Mouse (Mus musculus): ENCODE data around the gene Aqp3.
A peak's percentile ranks its signal among the peaks of the same experiment; 100 is the strongest.

The Aqp3 gene

DNA sequence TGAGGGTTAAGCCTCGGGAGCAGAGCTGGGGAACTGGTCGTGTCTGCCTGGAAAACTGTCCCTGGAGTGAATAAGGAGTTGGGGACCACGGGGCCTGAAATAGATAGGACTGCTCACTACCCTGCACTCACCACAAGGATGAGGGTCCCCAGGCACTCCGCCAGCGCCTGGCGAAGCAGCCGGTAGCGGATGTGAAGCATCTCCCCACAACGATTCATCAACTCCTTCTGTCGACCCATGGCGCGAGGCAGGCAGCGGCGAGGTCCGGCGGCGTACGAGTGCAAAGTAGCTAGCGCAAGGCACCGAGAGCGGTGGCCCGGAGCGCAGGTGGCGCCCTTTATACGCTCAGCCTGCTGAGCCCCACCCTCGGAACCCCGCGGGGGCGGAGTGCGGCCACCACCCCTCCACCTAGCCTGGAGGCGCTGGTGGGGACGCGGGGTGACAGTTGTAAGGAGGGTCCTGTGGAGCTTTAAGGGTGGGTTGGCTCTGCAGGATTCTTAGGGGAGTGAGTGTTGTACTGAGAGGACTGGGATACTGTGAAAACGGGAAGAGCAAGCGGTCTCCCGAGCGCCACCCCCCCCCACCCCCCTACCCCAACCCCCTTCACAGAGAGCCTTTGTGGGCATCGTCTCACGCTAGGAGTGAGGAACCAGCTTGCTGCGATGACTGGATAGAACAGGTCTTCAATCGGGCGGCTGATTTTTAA is at the start of gene Aqp3:
Aqp3 (minus strand) TSS at position 313 of the 706 bp plus-strand sequence.
- DNase-seq (ENCODE audit: low read depth) = peak; percentile 60

- no peak for DNase-seq (ENCODE audit: low read depth)
These were observed 44.6 kb upstream of the Aqp3 start for GRCm38 (mm10) chr4:41142601-41143000.

- DNase-seq (ENCODE audit: low read depth) = no peak
These were observed 42.3 kb upstream of the Aqp3 start for GRCm38 (mm10) chr4:41140174-41140875.

DNA sequence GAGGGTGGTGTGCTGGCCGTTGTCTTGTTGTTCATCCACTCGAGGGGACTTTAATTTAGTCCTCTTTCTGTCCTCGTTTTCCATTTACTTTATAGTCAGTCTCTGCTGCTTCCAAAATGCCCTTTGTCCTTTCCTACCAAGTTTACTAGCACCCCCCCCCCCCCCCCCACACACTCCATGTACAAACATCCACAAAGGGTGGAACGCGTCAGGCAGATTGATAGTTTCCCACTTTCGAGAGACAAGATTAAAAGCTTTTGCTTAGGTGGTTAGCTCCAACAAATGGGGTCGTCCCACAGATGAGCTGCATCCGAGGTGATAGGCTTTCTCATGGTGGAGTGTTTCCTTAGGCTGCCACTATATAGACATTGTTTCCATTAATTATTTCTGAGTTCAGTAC is 38.8 kb upstream of the Aqp3 start:
- peak; percentile 29 for DNase-seq (ENCODE audit: low read depth)

- DNase-seq (ENCODE audit: low read depth) = no peak
These were observed 38.4 kb upstream of the Aqp3 start for GRCm38 (mm10) chr4:41136454-41136805.

DNA sequence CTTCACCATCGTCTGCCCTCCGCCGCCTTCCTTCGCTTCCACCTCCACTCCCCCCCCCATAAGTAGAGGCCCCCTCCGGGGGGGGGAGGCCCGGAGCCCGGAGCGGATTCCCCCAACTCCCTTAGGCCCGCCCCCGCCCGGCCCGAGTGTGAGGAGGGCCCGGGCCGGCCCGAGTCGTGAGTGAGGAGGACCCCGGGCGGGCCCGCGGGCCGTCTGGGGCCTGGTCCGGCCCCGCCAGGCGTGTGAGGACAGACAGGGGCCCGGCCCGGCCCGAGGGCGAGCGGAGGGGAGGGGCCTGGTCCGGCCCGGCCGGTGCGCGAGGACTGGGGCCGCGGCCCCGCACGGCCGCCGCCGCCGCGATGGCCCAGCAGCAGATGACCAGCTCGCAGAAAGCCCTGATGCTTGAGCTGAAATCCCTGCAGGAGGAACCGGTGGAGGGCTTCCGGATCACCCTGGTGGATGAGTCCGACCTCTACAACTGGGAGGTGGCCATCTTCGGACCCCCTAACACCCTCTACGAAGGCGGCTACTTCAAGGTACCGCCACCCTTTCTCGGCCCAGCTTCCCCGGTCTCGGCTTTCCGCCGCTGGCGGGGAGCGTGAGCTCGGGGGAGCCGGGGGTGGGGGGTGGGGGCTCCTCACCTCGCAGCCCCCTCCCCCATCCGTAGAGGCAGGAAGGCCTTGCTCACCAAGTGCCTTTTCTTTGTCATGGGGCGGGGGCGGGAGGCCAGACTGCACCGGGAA is 37.9 kb upstream of the Aqp3 start, which contains the start of gene Ube2r2:
Ube2r2 (plus strand) TSS at position 33 of the 743 bp plus-strand sequence.
- peak; percentile 27 for DNase-seq (ENCODE audit: low read depth)

GRCm38 (mm10) chr4:41134935-41135710 is 37.1 kb upstream of the Aqp3 start:
- DNase-seq (ENCODE audit: low read depth) = peak; percentile 59

GRCm38 (mm10) chr4:41133529-41134291 is 35.7 kb upstream of the Aqp3 start:
- DNase-seq (ENCODE audit: low read depth) = peak; percentile 46

DNA sequence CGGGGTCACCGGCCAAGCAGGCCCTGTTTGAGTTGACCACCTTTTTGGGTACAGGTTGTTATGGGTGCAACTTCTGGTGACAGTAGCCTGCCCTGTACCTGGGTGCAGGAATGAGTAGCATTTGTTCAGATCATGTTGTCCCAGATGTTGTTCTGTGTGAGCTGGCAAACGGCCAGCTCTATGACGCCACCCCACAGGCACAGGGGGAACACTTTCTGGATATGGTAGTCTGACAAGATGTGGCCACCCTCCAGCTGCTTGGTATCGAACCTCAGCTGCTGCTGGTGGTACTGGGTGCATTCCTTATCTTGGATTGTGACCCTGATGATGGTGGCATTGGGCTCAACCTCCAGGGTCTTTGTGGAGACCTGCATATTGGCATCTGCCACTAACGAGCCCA is 34.5 kb upstream of the Aqp3 start:
- peak; percentile 33 for DNase-seq (ENCODE audit: low read depth)

GRCm38 (mm10) chr4:41129836-41130235 is 31.9 kb upstream of the Aqp3 start:
- peak; percentile 57 for DNase-seq (ENCODE audit: low read depth)

DNA sequence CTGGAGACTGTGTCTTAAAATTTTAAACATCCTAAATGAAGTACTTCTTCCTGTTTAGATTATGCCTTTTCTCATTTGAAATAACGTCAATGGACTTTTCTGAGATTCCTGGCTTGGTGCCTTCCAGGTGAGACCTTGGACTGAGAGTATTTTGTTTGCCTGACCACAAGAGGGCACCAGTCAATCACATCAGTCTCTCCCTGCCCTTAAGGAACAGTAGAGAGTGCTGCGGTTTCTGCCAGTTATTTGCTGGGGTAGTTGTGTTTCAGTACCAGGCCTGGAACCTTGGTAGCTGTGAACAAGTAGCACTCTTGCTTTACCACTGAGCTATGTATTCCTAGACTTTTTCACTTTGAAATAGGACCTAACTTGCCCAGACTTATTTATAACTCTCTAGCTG is 31.4 kb upstream of the Aqp3 start:
- DNase-seq (ENCODE audit: low read depth) = peak; percentile 71

GRCm38 (mm10) chr4:41124180-41124951 is 26.4 kb upstream of the Aqp3 start, which contains the start of gene Nol6:
TSS of gene Nol6 (minus strand) at chr4:41124455.
- DNase-seq (ENCODE audit: low read depth) = peak; percentile 100

DNA sequence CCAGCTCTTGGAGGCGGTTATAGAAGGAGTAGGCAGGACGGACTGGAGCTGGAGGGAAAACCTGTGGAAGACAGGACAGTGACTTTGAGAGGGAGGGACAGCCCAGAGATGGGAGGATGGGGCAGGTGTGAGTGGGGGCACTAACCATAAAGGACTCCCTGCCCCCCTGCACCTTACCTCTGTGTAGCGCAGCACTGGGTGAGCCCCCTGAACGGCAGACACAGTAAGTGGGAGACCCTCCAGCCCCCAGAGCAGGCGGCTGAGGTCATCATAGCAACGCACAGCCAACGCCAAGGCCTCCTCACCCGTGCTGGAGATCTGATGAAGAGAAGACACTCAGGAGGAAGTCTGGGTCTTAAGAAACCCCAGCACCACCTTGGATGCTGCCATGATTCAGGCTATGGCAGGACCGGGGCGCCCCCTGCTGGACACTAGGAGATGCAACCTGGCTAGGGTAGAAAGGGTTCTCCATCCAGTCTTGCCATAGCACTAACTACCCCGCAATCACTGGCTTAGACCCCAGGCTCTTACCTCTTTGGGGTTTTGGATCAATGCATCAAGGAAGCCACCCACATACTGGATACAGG is 20.8 kb upstream of the Aqp3 start:
- no peak for DNase-seq (ENCODE audit: low read depth)

DNA sequence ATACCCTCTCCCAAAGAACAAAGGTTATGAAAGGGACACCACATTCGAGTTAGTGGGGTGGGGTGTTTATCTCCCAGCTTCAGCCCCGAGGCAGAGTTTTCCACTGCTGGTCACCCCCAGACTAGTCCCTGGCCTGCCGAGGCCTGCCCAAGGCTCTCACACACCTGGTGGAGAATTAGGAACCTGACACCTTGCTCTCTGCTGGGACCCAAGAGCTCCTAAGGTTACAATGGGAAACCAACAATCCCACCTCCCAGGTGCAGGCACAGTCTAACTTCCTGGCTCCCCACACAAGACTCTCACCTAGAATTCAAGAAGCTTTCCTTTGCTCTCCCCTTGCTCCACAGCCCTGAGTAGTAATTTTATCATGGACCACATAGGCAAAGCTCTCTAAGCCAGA is 18.8 kb upstream of the Aqp3 start:
- DNase-seq (ENCODE audit: low read depth) = no peak

GRCm38 (mm10) chr4:41115793-41116192 is 17.8 kb upstream of the Aqp3 start:
- DNase-seq (ENCODE audit: low read depth) = no peak

- no peak for DNase-seq (ENCODE audit: low read depth)
These were observed 17.1 kb upstream of the Aqp3 start for GRCm38 (mm10) chr4:41115074-41115473.

DNA sequence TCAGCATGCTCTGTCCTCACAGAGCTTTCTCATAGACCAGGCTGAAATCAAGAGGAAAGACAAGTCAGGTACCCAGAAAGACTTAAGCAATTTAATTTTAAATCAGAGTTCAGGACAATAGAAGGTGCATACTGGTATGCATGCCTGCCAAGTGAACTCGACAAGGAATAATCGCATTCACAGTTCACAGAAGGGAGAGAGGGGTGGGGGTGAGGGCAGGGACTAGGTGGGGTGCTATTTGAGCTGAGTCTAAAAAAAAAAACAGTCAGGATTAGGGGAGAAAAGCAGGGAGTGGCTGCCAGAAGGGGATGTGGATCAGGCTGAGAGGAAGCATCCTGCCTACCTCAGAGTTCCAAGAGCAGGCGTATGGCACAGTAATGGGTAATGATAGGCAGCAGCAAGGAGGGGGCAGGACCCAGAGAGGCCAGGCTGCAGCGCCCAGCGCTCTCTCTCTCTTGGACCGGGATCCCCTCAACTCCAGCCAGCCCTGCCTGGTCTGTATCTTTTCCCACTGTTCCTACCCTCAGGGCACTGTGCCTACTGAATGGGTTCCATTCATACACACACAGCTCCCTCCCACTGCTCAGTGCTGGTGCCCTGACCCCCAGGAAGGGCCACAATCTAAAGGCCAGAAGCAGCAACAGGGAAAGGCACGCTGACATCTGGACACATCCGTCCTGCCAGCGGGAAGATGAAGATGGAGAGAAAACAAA is 16.5 kb upstream of the Aqp3 start:
- no peak for DNase-seq (ENCODE audit: low read depth)

GRCm38 (mm10) chr4:41108717-41109425 is 10.9 kb upstream of the Aqp3 start:
- no peak for DNase-seq (ENCODE audit: low read depth)

DNA sequence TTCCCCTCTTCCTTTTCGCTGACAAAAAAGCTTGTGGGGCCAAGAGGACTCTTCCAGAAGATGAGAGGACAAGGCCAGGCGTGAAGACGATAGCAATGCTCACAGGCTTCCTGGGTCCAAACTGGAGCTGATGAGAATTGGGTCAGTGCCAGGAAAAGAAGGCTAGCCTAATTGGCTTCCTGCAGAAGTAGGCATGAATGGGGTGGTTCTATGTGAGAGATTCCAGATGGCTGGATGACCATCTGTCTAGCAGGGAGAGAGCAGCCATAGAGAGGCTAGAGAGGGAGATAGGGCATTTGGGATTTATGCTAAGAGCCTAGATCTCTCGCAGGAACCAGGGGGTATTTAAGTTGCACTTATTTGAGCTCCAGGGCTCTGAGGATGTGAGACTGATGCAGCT is 9.5 kb upstream of the Aqp3 start:
- DNase-seq (ENCODE audit: low read depth) = no peak
